Mouse (Mus musculus) liver, embryonic 11.5 days (tissue): ENCODE data around the gene Fzr1. TPM values are rescaled to one million over a fixed set of nuclear protein-coding genes. Genes with fewer than 3 reads are reported as not detected.

ENCODE experiments used
- ATAC-seq: fragments of 200-750 bp; cut with Nextera tagmentation; replicated peaks from 2 replicates; pipeline ENCODE4 v1.8.0; 2017; ENCODE audit warnings: moderate number of reproducible peaks, mild to moderate bottlenecking, moderate TSS enrichment, moderate library complexity; ENCODE audit not compliant: low FRiP score
- DNase-seq: peaks from one replicate; pipeline ENCODE4 v3.0.0-alpha.2; 2017; ENCODE audit warnings: low spot score
- H3K27ac ChIP-seq: fragments of 300-500 bp; sonication (generic); 2 replicates; pipeline ENCODE4 v1.5.1; 2014; ENCODE audit warnings: mild to moderate bottlenecking, low read depth, low read length, control low read depth
- H3K27me3 ChIP-seq: fragments of 300-500 bp; sonication (generic); replicated peaks from 2 replicates; pipeline ENCODE4 v1.6.1; 2014; ENCODE audit warnings: low read length, mixed read lengths; ENCODE audit not compliant: control insufficient read depth, insufficient read depth
- H3K36me3 ChIP-seq: fragments of 300-500 bp; sonication (generic); 2 replicates; pipeline ENCODE4 v1.6.1; 2014; ENCODE audit warnings: mild to moderate bottlenecking, low read length, moderate library complexity, mixed read lengths; ENCODE audit not compliant: control insufficient read depth, insufficient read depth
- H3K4me1 ChIP-seq: fragments of 300-500 bp; sonication (generic); replicated peaks from 2 replicates; pipeline ENCODE4 v1.6.1; 2014; ENCODE audit warnings: low read length, mixed read lengths; ENCODE audit not compliant: control insufficient read depth, insufficient read depth
- H3K4me2 ChIP-seq: fragments of 300-500 bp; sonication (generic); 2 replicates; pipeline ENCODE4 v1.6.1; 2014; ENCODE audit warnings: mild to moderate bottlenecking, control low read depth, moderate library complexity
- H3K4me3 ChIP-seq: fragments of 300-500 bp; sonication (generic); 2 replicates; pipeline ENCODE4 v1.5.1; 2014; ENCODE audit warnings: low read depth, low read length, control low read depth
- H3K9ac ChIP-seq: fragments of 300-500 bp; sonication (generic); 2 replicates; pipeline ENCODE4 v1.6.1; 2014; ENCODE audit warnings: low read depth, low read length, control low read depth
- H3K9me3 ChIP-seq: fragments of 300-500 bp; sonication (generic); 2 replicates; pipeline ENCODE4 v1.6.1; 2016; ENCODE audit warnings: low read length, inconsistent platforms, mixed read lengths; ENCODE audit not compliant: control insufficient read depth
- WGBS: fragments of 180-500 bp; shearing (Covaris S2); extraction: QIAGEN DNeasy Blood & Tissue Kit; methylation state at CpG from one replicate; pipeline ENCODE4 v1.1.7; 2014; 5-methylcytosine and 5-hydroxymethylcytosine counted together
- polyA plus RNA-seq: library from polyadenylated mRNA; unstranded; fragments of >200 nt; fragmentation: Nextera tagmentation; extraction: Ambion mirVana; gene quantifications from 2 replicates; pipeline ENCODE4 v1.2.1, GENCODE M21; 2014

The Fzr1 gene
- polyA plus RNA-seq, 1 experiment from 2014 or later: 74.0 TPM

- peaks cover 1% of the 10 kb centered on the region for H3K36me3 ChIP-seq
- no peaks in the 10 kb centered on the region for H3K9me3 ChIP-seq
- H3K4me3 ChIP-seq: peak overlapping the region; percentile 15
- no peaks in the 10 kb centered on the region for H3K27me3 ChIP-seq
- no peak overlapping the region; the same call in 1 of the 2 replicates for H3K27ac ChIP-seq
- peaks cover 22% of the 10 kb centered on the region for H3K4me1 ChIP-seq
- H3K4me2 ChIP-seq: peak overlapping the region; percentile 43
- ATAC-seq (no peak), DNase-seq (no peak)
- H3K9ac ChIP-seq: peak overlapping the region; percentile 11
- 5% methylated on average over 19 of the region's 19 CpGs for WGBS
Observed at GRCm38 (mm10) chr10:81393456-81394063, 15.2 kb upstream of the Fzr1 start.

DNA sequence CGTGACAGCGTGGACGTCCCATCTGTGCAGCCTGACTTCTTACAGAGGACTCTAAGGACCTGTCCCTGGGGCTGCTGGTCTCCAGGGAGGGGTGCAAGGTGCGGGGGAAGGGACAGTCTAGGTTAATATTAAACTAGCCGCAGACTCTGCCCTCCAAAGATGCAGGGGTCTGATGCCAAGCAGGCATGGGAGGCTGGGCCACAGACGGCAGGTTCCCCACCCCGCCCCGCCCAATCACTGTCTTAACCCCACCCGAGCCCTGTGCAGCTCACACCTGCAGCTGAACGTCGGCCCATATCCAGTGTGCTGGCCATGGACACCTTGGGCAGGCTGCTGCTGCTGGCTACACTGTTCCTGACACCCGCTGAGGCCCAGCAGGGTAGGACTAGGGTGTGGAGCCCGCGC, 14.5 kb upstream of the Fzr1 start, which contains the start of gene Smim24:
Gene Smim24, plus strand, starts transcription at position 271 of the 405 bp plus-strand sequence.
- H3K9ac ChIP-seq: peak within 1 kb of the TSS; percentile 11
- H3K4me3 ChIP-seq: peak within 1 kb of the TSS; percentile 15
- H3K27ac ChIP-seq: no peak within 1 kb of the TSS; the same call in 1 of the 2 replicates
- H3K27me3 ChIP-seq: no peaks in the 10 kb centered on the region
- H3K4me2 ChIP-seq: peak within 1 kb of the TSS; percentile 43
- ATAC-seq (no peak), DNase-seq (no peak)
- no peaks in the 10 kb centered on the region for H3K9me3 ChIP-seq
- peaks cover 9% of the 10 kb centered on the region for H3K36me3 ChIP-seq
- WGBS: 51% methylated on average over 14 of the region's 14 CpGs
- peaks cover 26% of the 10 kb centered on the region for H3K4me1 ChIP-seq

DNA sequence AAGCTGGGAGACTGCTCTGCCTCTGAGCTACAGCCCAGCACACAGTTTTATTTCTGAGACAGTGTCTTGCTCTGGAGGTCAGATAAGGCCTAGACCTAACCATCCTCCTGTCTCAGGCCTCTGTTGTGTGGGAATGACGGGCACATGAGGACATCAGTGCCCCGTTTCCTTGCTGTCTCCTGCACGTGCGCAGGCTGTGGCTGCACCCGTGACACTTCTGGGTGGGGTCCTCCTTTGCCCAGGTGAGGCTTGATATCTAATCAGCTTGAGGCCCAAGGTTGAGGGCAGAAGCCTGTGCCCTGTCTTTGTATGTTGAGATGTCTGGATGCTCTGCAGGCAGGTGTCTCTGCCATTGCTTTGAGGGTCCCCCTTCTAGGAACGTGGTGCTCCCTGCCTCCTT, 14.0 kb upstream of the Fzr1 start:
- Histone ChIP-seq H3K4me3 (no peak overlapping the region), H3K27ac (no peak overlapping the region), H3K36me3 (peaks cover 12% of the 10 kb centered on the region), H3K9ac (no peak overlapping the region), H3K9me3 (no peaks in the 10 kb centered on the region), H3K4me1 (peaks cover 26% of the 10 kb centered on the region), H3K4me2 (no peak overlapping the region), H3K27me3 (no peaks in the 10 kb centered on the region)
- WGBS: 71% methylated on average over 6 of the region's 6 CpGs
- ATAC-seq (no peak), DNase-seq (no peak)

DNA sequence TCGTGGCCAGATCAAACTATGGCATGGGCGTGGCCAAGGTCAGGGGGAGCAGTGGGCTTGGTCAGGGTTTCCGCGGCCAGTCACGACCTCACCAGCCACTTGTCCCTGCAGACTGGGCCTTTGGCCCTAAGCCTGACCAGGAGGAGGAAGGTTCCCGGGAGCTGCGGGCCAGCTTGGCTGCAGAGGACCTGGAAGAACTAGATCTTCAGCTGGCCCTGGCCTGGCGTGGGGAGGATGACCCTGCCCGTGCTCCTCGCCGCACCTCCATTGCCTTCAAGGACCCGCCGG, 12.3 kb upstream of the Fzr1 start:
- peaks cover 32% of the 10 kb centered on the region for H3K4me1 ChIP-seq
- no peak for ATAC-seq

GRCm38 (mm10) chr10:81389801-81390677, 11.7 kb upstream of the Fzr1 start:
- no peak overlapping the region for H3K27ac ChIP-seq
- WGBS: 60% methylated on average over 23 of the region's 23 CpGs

More for the DNA sequence above, 12.3 kb upstream of the Fzr1 start:
- Histone ChIP-seq H3K4me3 (no peak overlapping the region), H3K9ac (no peak overlapping the region), H3K9me3 (no peaks in the 10 kb centered on the region), H3K27me3 (no peaks in the 10 kb centered on the region), H3K4me2 (no peak overlapping the region), H3K27ac (no peak overlapping the region), H3K36me3 (peaks cover 25% of the 10 kb centered on the region)
- WGBS: 87% methylated on average over 13 of the region's 13 CpGs
- no peak for DNase-seq

DNA sequence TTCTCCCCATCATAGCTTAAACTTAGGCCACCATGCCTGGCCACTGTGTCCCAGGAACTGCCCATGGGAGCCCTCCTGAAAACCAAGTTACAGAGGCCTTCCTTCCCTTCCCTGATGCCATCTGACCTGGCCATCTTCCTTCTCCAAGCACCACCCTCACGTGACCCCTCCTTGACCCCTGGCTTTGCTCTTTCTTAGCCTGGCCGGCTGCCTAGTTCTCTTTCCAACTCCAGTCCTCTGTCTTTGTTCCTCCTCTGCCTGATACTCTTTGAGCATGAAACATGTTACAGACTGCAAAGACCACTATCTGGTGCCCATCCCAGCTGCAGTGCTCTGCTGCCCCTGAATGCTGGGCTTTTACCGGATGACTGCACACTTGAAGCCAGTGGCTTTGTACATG, 11.1 kb upstream of the Fzr1 start:
- no peak for ATAC-seq
- no peak overlapping the region for H3K9ac ChIP-seq

More at GRCm38 (mm10) chr10:81389801-81390677, 11.7 kb upstream of the Fzr1 start:
- Histone ChIP-seq H3K9ac (no peak overlapping the region), H3K4me2 (no peak overlapping the region), H3K4me3 (no peak overlapping the region), H3K36me3 (peaks cover 25% of the 10 kb centered on the region), H3K9me3 (no peaks in the 10 kb centered on the region), H3K4me1 (peaks cover 37% of the 10 kb centered on the region), H3K27me3 (no peaks in the 10 kb centered on the region)
- DNase-seq: no peak
- ATAC-seq: peak; percentile 59; the same call in 1 of the 2 replicates

DNA sequence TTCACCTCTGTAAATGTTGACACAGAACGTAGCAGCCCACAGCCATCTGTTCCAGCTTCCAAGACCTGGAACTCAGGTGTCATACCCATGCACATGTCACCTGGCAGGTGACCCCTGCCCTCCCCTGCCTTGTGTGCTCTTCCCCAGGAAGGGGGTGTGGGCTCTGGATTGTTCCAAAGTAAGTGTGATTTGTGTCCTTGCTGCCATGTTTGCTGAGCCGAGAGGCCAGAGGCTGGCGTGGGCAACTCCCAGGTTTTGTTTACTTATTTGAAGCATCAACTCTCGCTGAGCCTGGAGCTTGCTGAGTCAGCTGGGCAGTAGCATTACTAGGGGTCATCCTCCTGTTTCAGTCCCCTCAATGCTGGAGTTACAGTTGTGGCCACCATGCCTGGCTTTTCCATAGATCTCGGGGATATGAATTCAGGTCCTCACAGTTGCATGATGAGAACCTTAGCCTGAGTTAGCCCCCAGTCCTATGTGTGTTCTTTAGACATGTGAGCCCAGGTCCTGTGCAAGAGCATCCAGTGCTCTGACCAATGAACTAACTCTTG, 10.3 kb upstream of the Fzr1 start, which contains the start of gene Gm48552:
Gene Gm48552, plus strand, starts transcription at position 501 of the 551 bp plus-strand sequence.
- no peak within 1 kb of the TSS for H3K27ac ChIP-seq
- no peak for DNase-seq
- H3K9me3 ChIP-seq: no peaks in the 10 kb centered on the region
- WGBS: 71% methylated on average over 5 of the region's 5 CpGs
- no peak within 1 kb of the TSS for H3K9ac ChIP-seq
- no peaks in the 10 kb centered on the region for H3K27me3 ChIP-seq
- no peak within 1 kb of the TSS for H3K4me2 ChIP-seq
- H3K4me3 ChIP-seq: no peak within 1 kb of the TSS
- H3K4me1 ChIP-seq: peaks cover 34% of the 10 kb centered on the region
- ATAC-seq: no peak
- H3K36me3 ChIP-seq: peaks cover 25% of the 10 kb centered on the region

More for the DNA sequence above, 11.1 kb upstream of the Fzr1 start:
- no peak for DNase-seq
- Histone ChIP-seq H3K27ac (no peak overlapping the region), H3K9me3 (no peaks in the 10 kb centered on the region), H3K36me3 (peaks cover 25% of the 10 kb centered on the region), H3K4me1 (peaks cover 40% of the 10 kb centered on the region), H3K4me3 (no peak overlapping the region), H3K4me2 (no peak overlapping the region), H3K27me3 (no peaks in the 10 kb centered on the region)
- WGBS: 69% methylated on average over 3 of the region's 3 CpGs

- H3K9me3 ChIP-seq: no peaks in the 10 kb centered on the region
- H3K4me3 ChIP-seq: no peak overlapping the region
- no peak overlapping the region for H3K27ac ChIP-seq
- peaks cover 28% of the 10 kb centered on the region for H3K4me1 ChIP-seq
- DNase-seq (no peak), ATAC-seq (no peak)
- WGBS: 92% methylated on average over 20 of the region's 20 CpGs
- H3K36me3 ChIP-seq: peaks cover 25% of the 10 kb centered on the region
- H3K9ac ChIP-seq: no peak overlapping the region
- H3K4me2 ChIP-seq: no peak overlapping the region
- H3K27me3 ChIP-seq: no peaks in the 10 kb centered on the region
Observed at GRCm38 (mm10) chr10:81387716-81388115, 9.4 kb upstream of the Fzr1 start.
